Mouse (Mus musculus) intestine, embryonic 14.5 days (tissue): Measurements from ENCODE around the gene Mid1. TPM values are rescaled to one million over a fixed set of nuclear protein-coding genes. Genes with fewer than 3 reads are reported as not detected.

Source experiments
- ATAC-seq: fragments of 200-750 bp; cut with Nextera tagmentation; replicated peaks from 2 replicates; pipeline ENCODE4 v1.8.0; 2017; ENCODE audit warnings: low read depth, moderate number of reproducible peaks, moderate TSS enrichment, moderate library complexity; ENCODE audit not compliant: low FRiP score, low TSS enrichment
- DNase-seq: peaks from one replicate; pipeline ENCODE4 v3.0.0-alpha.2; 2018; ENCODE audit warnings: low spot score
- H3K27ac ChIP-seq: fragments of 300-500 bp; sonication (generic); 2 replicates; pipeline ENCODE4 v1.5.1; 2014; ENCODE audit warnings: low read depth, mild to moderate bottlenecking, control low read depth
- H3K27me3 ChIP-seq: fragments of 300-500 bp; sonication (generic); replicated peaks from 2 replicates; pipeline ENCODE4 v1.6.1; 2014; ENCODE audit warnings: low read length, control low read depth; ENCODE audit not compliant: control insufficient read depth, insufficient read depth
- H3K36me3 ChIP-seq: fragments of 300-500 bp; sonication (generic); 2 replicates; pipeline ENCODE4 v1.6.1; 2014; ENCODE audit warnings: low read length, control low read depth; ENCODE audit not compliant: control insufficient read depth, insufficient read depth
- H3K4me1 ChIP-seq: fragments of 300-500 bp; sonication (generic); replicated peaks from 2 replicates; pipeline ENCODE4 v1.6.1; 2014; ENCODE audit warnings: low read length, control low read depth, mixed read lengths; ENCODE audit not compliant: control insufficient read depth, insufficient read depth
- H3K4me2 ChIP-seq: fragments of 300-500 bp; sonication (generic); 2 replicates; pipeline ENCODE4 v1.6.1; 2014; ENCODE audit warnings: low read length
- H3K4me3 ChIP-seq: fragments of 300-500 bp; sonication (generic); 2 replicates; pipeline ENCODE4 v1.5.1; 2014; ENCODE audit warnings: low read depth, low read length, control low read depth, mixed read lengths
- H3K9ac ChIP-seq: fragments of 300-500 bp; sonication (generic); 2 replicates; pipeline ENCODE4 v1.6.1; 2014; ENCODE audit warnings: mild to moderate bottlenecking, low read length
- H3K9me3 ChIP-seq: fragments of 300-500 bp; sonication (generic); 2 replicates; pipeline ENCODE4 v1.6.1; 2016; ENCODE audit warnings: low read length, control low read depth; ENCODE audit not compliant: control insufficient read depth
- WGBS: fragments of 180-500 bp; shearing (Covaris S2); extraction: QIAGEN DNeasy Blood & Tissue Kit; methylation state at CpG from one replicate; pipeline ENCODE4 v1.1.7; 2014; 5-methylcytosine and 5-hydroxymethylcytosine counted together
- polyA plus RNA-seq: library from polyadenylated mRNA; unstranded; fragments of >200 nt; fragmentation: Nextera tagmentation; extraction: Ambion mirVana; gene quantifications from 2 replicates; pipeline ENCODE4 v1.2.1, GENCODE M21; 2014

The Mid1 gene
- polyA plus RNA-seq, 1 experiment from 2014 or later = 10.3 TPM

DNA sequence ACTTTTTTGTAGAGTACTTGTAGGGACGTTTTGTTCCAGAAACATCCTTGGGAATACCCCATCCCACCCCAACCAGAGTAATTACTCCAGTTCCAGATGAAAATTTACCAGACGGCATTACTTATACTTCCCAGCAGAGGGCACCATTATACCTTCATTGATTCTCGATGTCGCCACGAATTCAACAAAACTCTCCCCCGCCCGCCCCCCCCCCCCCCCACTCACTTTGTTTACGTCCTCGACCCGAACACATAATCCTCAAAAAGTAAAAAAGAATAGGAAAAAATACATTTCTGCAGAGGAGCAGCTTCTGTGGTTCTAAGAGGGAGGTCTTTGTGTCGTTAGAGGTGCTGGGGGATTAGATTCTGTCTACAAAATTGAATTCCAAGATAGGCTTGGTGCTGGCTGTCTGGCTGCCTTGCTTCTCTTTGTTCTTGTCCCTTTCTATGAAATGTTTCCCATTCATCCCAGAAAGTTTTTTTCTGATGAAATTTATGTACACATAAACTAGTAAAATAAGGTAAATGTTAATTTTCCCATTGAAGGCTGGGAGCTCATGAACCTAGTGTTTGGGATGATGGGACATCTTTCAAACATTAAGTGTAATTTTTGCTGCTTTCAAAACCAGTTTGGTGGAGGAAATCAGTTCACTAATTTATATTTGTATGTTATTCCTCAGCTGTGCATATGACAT lies 114.1 kb downstream of the Mid1 start:
- H3K27ac ChIP-seq = no peak overlapping the region
- WGBS = 5% methylated on average over 11 of the region's 11 CpGs
- peak overlapping the region; percentile 29 for H3K4me3 ChIP-seq
- no peaks in the 10 kb centered on the region for H3K36me3 ChIP-seq
- H3K4me2 ChIP-seq = peak overlapping the region; percentile 25; the same call in 1 of the 2 replicates
- H3K9ac ChIP-seq = 0 out of 2 replicates have a peak overlapping the region, but pooled peaks have one; percentile 10
- H3K4me1 ChIP-seq = no peaks in the 10 kb centered on the region
- ATAC-seq (no peak), DNase-seq (peak; percentile 53)
- H3K27me3 ChIP-seq = no peaks in the 10 kb centered on the region
- no peaks in the 10 kb centered on the region for H3K9me3 ChIP-seq

DNA sequence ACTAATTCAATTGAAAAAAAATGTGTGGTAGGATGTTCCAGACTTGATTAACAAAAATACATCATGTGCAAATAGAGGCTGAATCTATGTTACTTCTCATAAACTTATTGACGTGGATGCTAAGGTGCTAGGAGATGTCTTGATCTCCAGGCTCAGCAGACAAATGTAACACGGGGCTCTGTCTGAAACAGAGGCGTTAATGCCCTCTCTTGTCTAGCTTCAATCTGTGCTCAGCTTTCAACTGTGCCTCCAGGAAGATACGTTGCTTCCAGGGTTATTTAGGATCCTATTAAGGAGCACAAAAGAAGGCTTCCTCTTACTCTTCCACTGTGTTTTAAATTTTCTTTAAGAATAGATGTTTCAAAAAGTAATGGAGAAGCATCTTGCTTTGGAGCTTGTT lies 115.2 kb downstream of the Mid1 start:
- Histone ChIP-seq H3K4me3 (no peak overlapping the region), H3K4me2 (no peak overlapping the region), H3K9ac (no peak overlapping the region), H3K9me3 (no peaks in the 10 kb centered on the region), H3K4me1 (no peaks in the 10 kb centered on the region), H3K27ac (no peak overlapping the region), H3K27me3 (0 out of 2 replicates have a peak, but pooled peaks cover 4% of the 10 kb centered on the region), H3K36me3 (no peaks in the 10 kb centered on the region)
- DNase-seq = no peak
- WGBS = 56% methylated on average over 4 of the region's 4 CpGs
- no peak for ATAC-seq

DNA sequence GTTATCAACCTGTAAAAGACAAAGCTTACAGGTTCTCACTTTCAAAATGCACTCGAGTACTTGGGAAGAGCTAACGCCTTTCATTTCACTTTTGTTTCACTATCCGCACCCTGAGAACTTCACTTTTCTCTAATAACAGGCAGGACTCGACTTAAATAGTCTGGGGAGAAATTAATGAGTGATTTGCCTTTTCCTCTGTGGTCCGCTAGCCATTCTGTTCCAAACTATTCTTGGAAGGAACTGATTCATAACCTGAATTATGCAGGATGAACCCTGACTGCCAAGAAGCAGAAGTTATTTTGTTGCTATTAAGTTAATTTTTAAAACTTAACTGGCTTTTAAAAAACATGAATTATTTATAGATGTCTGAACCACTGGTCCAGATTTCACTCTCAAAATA lies 120.8 kb downstream of the Mid1 start:
- Histone ChIP-seq H3K9me3 (no peaks in the 10 kb centered on the region), H3K27me3 (0 out of 2 replicates have a peak, but pooled peaks cover 4% of the 10 kb centered on the region), H3K36me3 (no peaks in the 10 kb centered on the region), H3K4me2 (no peak overlapping the region), H3K27ac (no peak overlapping the region), H3K9ac (no peak overlapping the region), H3K4me3 (no peak overlapping the region), H3K4me1 (no peaks in the 10 kb centered on the region)
- ATAC-seq (no peak), DNase-seq (no peak)
- 72% methylated on average over 5 of the region's 5 CpGs for WGBS

DNA sequence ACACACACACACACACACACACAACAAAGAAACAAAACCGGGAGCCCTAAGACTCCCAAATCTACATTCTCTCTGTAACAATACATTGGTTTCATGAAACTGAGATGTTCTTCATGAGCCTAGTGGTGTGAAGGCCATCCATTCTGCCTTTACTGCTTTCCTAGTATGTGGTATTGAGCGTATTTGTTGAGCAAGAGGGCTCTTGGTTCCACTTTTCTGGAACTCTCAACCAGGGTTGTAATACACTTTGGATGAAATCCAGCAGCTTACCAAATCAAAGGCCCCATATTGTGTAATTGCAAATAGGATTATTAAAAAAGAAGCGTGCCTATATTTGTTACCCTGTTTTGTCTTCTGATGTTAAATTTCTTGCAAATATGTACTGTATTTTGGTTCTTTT lies 122.7 kb downstream of the Mid1 start:
- no peaks in the 10 kb centered on the region for H3K36me3 ChIP-seq
- H3K9me3 ChIP-seq = no peaks in the 10 kb centered on the region
- no peak for DNase-seq
- H3K4me3 ChIP-seq = no peak overlapping the region
- no peaks in the 10 kb centered on the region for H3K4me1 ChIP-seq
- no peak overlapping the region for H3K9ac ChIP-seq
- no peak for ATAC-seq
- H3K27me3 ChIP-seq = 0 out of 2 replicates have a peak, but pooled peaks cover 7% of the 10 kb centered on the region
- no peak overlapping the region for H3K4me2 ChIP-seq
- WGBS = 93% methylated on average over 3 of the region's 3 CpGs
- no peak overlapping the region for H3K27ac ChIP-seq

DNA sequence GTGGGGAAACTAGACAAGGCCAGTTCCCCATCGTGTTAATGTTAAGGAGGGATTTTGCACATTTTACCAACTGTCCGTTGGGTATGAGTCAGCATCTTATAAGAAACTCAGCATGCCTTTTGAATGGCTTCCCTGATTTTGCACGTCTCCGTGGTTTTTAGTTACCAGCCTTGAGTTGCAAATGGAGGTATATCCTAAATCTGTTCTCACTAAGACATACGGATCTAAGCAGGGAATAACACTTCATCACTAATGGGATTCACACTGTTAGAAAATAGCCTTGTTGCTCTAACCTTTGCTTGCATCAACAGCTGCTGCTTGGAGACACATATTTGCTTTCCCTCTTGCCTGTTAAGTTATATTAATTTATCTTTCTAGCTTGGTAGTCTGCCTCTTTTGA lies 126.3 kb downstream of the Mid1 start:
- Histone ChIP-seq H3K9me3 (no peaks in the 10 kb centered on the region), H3K27me3 (0 out of 2 replicates have a peak, but pooled peaks cover 6% of the 10 kb centered on the region), H3K9ac (no peak overlapping the region), H3K27ac (no peak overlapping the region), H3K4me2 (no peak overlapping the region), H3K36me3 (no peaks in the 10 kb centered on the region), H3K4me3 (no peak overlapping the region), H3K4me1 (no peaks in the 10 kb centered on the region)
- ATAC-seq (no peak), DNase-seq (no peak)
- WGBS = 62% methylated on average over 5 of the region's 5 CpGs

DNA sequence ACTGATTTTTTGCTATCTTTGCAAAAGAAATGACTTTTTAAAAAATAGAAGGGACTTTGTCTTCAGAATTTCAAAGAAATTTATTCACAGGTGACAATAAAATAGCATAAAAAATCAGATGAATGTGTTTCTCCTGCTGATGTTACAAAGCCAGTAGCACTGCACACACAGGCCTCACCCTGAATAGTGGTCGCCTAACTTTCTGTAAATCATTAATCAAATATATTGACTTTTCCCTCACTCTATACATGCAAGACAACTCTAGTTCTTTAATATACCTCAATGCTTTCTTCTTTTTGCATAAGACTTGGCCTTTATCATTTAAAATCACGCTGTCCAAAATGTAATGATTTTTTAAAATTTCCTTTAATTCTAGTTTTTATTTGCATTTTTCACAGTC lies 126.8 kb downstream of the Mid1 start:
- Histone ChIP-seq H3K4me2 (no peak overlapping the region), H3K27ac (no peak overlapping the region), H3K9ac (no peak overlapping the region), H3K4me1 (no peaks in the 10 kb centered on the region), H3K27me3 (0 out of 2 replicates have a peak, but pooled peaks cover 6% of the 10 kb centered on the region), H3K4me3 (no peak overlapping the region), H3K36me3 (no peaks in the 10 kb centered on the region), H3K9me3 (no peaks in the 10 kb centered on the region)
- WGBS = 77% methylated on average over 2 of the region's 2 CpGs
- no peak for DNase-seq
- ATAC-seq = no peak

DNA sequence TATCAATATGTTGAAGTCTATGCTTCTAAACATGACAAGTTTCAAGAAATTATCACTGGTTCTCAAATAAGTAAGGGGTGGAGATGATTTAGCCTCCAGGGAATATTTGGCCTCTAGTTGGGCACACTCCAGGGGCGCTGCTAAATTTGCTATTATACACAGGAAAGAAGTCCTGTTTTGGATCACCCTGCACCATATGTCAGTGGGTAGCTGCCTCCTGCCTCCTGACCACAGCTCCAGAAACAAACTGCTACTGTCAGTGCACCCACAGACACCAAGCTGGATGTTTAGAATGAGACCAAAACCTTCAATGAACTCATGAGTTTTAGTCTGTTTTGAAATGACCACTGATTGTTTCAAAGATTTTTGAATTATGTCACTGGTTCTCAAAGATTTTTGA lies 128.7 kb downstream of the Mid1 start:
- ATAC-seq (no peak), DNase-seq (no peak)
- Histone ChIP-seq H3K27me3 (0 out of 2 replicates have a peak, but pooled peaks cover 6% of the 10 kb centered on the region), H3K9ac (no peak overlapping the region), H3K36me3 (no peaks in the 10 kb centered on the region), H3K4me3 (no peak overlapping the region), H3K9me3 (no peaks in the 10 kb centered on the region), H3K27ac (no peak overlapping the region), H3K4me2 (no peak overlapping the region), H3K4me1 (no peaks in the 10 kb centered on the region)
- 37% methylated on average over 1 of the region's 1 CpGs for WGBS

DNA sequence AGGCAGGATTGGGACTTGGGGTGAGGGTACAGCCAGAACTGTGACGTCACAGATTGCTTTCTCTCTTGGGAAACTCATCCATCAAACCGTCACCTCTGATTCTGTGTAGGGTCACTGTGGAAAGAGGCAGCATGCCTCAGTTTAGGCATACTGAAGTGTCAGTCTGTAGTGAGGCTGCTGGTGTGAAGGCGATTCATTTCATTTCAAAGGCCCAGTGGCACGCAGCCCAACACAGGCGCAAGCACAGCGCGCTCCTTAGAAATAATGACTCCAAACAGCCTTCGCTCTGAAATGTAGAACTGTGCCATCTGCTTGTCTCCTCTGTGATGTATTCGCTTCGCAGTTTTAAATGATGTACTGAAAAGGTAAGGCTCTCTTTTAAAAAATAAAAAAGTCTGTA lies 141.9 kb downstream of the Mid1 start:
- Histone ChIP-seq H3K4me3 (no peak overlapping the region), H3K36me3 (no peaks in the 10 kb centered on the region), H3K27me3 (no peaks in the 10 kb centered on the region), H3K9ac (no peak overlapping the region), H3K9me3 (no peaks in the 10 kb centered on the region), H3K27ac (no peak overlapping the region), H3K4me1 (no peaks in the 10 kb centered on the region), H3K4me2 (no peak overlapping the region)
- no peak for ATAC-seq
- no peak for DNase-seq
- 55% methylated on average over 10 of the region's 10 CpGs for WGBS

DNA sequence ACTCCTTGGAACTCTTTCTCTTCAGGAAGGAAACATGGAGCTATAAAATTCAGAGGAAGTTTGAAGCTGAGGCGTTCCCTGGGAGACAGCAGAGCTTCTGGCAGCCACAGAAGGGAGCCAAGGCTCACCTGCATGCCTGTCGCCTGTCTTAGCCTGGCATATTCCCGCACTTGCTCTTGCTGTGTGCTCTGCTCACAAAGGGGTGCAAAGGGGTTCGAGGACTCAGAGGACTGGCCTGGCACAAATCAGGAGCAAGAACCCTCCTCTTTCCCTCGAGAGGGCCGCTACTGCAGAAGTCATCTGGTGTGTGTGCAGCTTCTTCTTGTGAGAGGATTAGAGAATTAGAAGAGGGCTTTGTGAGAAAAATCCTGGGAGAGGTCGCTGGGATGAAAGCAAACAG lies 142.7 kb downstream of the Mid1 start:
- DNase-seq (no peak), ATAC-seq (no peak)
- Histone ChIP-seq H3K27me3 (no peaks in the 10 kb centered on the region), H3K4me3 (no peak overlapping the region), H3K27ac (no peak overlapping the region), H3K9ac (no peak overlapping the region), H3K4me2 (no peak overlapping the region), H3K4me1 (no peaks in the 10 kb centered on the region), H3K36me3 (no peaks in the 10 kb centered on the region), H3K9me3 (no peaks in the 10 kb centered on the region)
- 32% methylated on average over 7 of the region's 7 CpGs for WGBS
